Mouse (Mus musculus) lung, postnatal 4 days (tissue): ENCODE measurements around the gene Lmo7.

Source experiments
- DNase-seq, 2 experiments: peaks; one replicate each; pipeline ENCODE4 v3.0.0; 2021

Lmo7 gene

GRCm38 (mm10) chr14:101883787-101884186, 154.0 kb downstream of the Lmo7 start:
- DNase-seq: no peak

- DNase-seq: no peak
Observed at GRCm38 (mm10) chr14:101886320-101886719, 156.6 kb downstream of the Lmo7 start.

GRCm38 (mm10) chr14:101891903-101892448, 162.2 kb downstream of the Lmo7 start:
- DNase-seq: no peak

- no peak for DNase-seq
Observed at GRCm38 (mm10) chr14:101892496-101892895, 162.7 kb downstream of the Lmo7 start.

- no peak for DNase-seq
Observed at GRCm38 (mm10) chr14:101893215-101893614, 163.5 kb downstream of the Lmo7 start.

- DNase-seq: no peak
Observed at GRCm38 (mm10) chr14:101898250-101898649, 168.5 kb downstream of the Lmo7 start.

GRCm38 (mm10) chr14:101901496-101901895, 171.7 kb downstream of the Lmo7 start:
- DNase-seq: no peak

GRCm38 (mm10) chr14:101901976-101902375, 172.2 kb downstream of the Lmo7 start:
- DNase-seq: no peak

GRCm38 (mm10) chr14:101903722-101904121, 174.0 kb downstream of the Lmo7 start:
- DNase-seq: no peak

GRCm38 (mm10) chr14:101911983-101912382, 182.2 kb downstream of the Lmo7 start:
- DNase-seq: no peak

- DNase-seq: no peak
Observed at GRCm38 (mm10) chr14:101912392-101912791, 182.6 kb downstream of the Lmo7 start.

GRCm38 (mm10) chr14:101914321-101914720, 184.6 kb downstream of the Lmo7 start:
- DNase-seq: no peak

GRCm38 (mm10) chr14:101915867-101916266, 186.1 kb downstream of the Lmo7 start:
- no peak for DNase-seq

GRCm38 (mm10) chr14:101918471-101918870, 188.7 kb downstream of the Lmo7 start:
- DNase-seq: no peak

GRCm38 (mm10) chr14:101927646-101928244, 198.0 kb downstream of the Lmo7 start:
- DNase-seq: no peak

GRCm38 (mm10) chr14:101930576-101931447, 201.1 kb downstream of the Lmo7 start:
- DNase-seq: no peak

GRCm38 (mm10) chr14:101931448-101931750, 201.6 kb downstream of the Lmo7 start:
- no peak for DNase-seq

- no peak for DNase-seq
Observed at GRCm38 (mm10) chr14:101933551-101933950, 203.8 kb downstream of the Lmo7 start.

GRCm38 (mm10) chr14:101942971-101943370, 213.2 kb downstream of the Lmo7 start:
- peak in 1 of 2 experiments; percentile 41 for DNase-seq

GRCm38 (mm10) chr14:101946711-101947516, 217.2 kb downstream of the Lmo7 start:
- peak in 1 of 2 experiments; percentile 35 for DNase-seq

- peak in 1 of 2 experiments; percentile 40 for DNase-seq
Observed at GRCm38 (mm10) chr14:101949114-101949513, 219.4 kb downstream of the Lmo7 start.

GRCm38 (mm10) chr14:101951107-101951506, 221.3 kb downstream of the Lmo7 start:
- no peak for DNase-seq

- DNase-seq: no peak
Observed at GRCm38 (mm10) chr14:101953793-101954468, 224.2 kb downstream of the Lmo7 start.
